Mouse (Mus musculus) stomach, embryonic 14.5 days (tissue): ENCODE data around the gene Sox5. TPM values are rescaled to one million over a fixed set of nuclear protein-coding genes. Genes with fewer than 3 reads are reported as not detected.

Experiments used
- ATAC-seq: fragments of 200-750 bp; cut with Nextera tagmentation; 2 replicates; pipeline ENCODE4 v1.8.0; 2017; ENCODE audit warnings: low read depth, moderate TSS enrichment; ENCODE audit not compliant: insufficient number of reproducible peaks, insufficient read depth, low FRiP score
- H3K27ac ChIP-seq: fragments of 300-500 bp; sonication (generic); 2 replicates; pipeline ENCODE4 v1.5.1; 2014; ENCODE audit warnings: mild to moderate bottlenecking, low read length, moderate library complexity, mixed read lengths
- H3K27me3 ChIP-seq: fragments of 300-500 bp; sonication (generic); 2 replicates; pipeline ENCODE4 v1.6.1; 2014; ENCODE audit warnings: low read length, control low read depth, mixed read lengths; ENCODE audit not compliant: control insufficient read depth, insufficient read depth
- H3K36me3 ChIP-seq: fragments of 300-500 bp; sonication (generic); 2 replicates; pipeline ENCODE4 v1.6.1; 2014; ENCODE audit warnings: mild to moderate bottlenecking, control low read depth, low read length, moderate library complexity, mixed read lengths; ENCODE audit not compliant: control insufficient read depth, insufficient read depth
- H3K4me1 ChIP-seq: fragments of 300-500 bp; sonication (generic); 2 replicates; pipeline ENCODE4 v1.6.1; 2014; ENCODE audit warnings: low read length, control low read depth, mixed read lengths; ENCODE audit not compliant: control insufficient read depth, insufficient read depth
- H3K4me2 ChIP-seq: fragments of 300-500 bp; sonication (generic); replicated peaks from 2 replicates; pipeline ENCODE4 v1.6.1; 2014; ENCODE audit warnings: low read depth, low read length, control low read depth
- H3K4me3 ChIP-seq: fragments of 300-500 bp; sonication (generic); 2 replicates; pipeline ENCODE4 v1.5.1; 2014; ENCODE audit warnings: low read depth, low read length, control low read depth
- H3K9ac ChIP-seq: fragments of 300-500 bp; sonication (generic); replicated peaks from 2 replicates; pipeline ENCODE4 v1.6.1; 2014; ENCODE audit warnings: low read depth, mild to moderate bottlenecking, control low read depth, low read length, moderate library complexity, mixed read lengths
- H3K9me3 ChIP-seq: fragments of 300-500 bp; sonication (generic); 2 replicates; pipeline ENCODE4 v1.6.1; 2016; ENCODE audit warnings: low read depth, low read length, control low read depth; ENCODE audit not compliant: control insufficient read depth
- WGBS: fragments of 180-500 bp; shearing (Covaris S2); extraction: QIAGEN DNeasy Blood & Tissue Kit; methylation state at CpG from one replicate; pipeline ENCODE4 v1.1.7; 2014; 5-methylcytosine and 5-hydroxymethylcytosine counted together
- polyA plus RNA-seq: library from polyadenylated mRNA; unstranded; fragments of >200 nt; fragmentation: Nextera tagmentation; extraction: Ambion mirVana; gene quantifications from 2 replicates; pipeline ENCODE4 v1.2.1, GENCODE M21; 2014

The Sox5 gene
- polyA plus RNA-seq, 1 experiment from 2014 or later: 30.3 TPM

DNA sequence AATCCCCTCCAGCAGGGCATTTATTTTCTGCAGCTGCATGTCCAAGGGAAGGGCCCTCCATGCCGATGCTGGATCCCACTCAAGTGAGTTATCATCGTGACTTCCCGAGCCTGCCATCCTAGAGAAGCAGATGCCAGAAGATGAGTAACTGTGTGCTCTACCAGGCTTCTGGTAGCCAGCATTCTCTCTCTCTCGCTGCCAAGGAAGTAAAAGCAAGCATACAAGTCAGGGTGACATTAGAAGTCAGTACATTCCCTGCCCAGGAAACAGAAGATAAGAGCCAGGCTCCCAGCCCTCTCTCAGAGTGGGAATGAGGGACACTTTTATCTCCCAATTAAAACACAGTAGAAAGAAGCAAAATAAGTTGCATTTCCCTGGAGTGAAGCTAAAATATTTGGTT is 86.1 kb downstream of the Sox5 start:
- Histone ChIP-seq H3K9me3 (no peaks in the 10 kb centered on the region), H3K4me3 (no peak overlapping the region), H3K27ac (no peak overlapping the region), H3K9ac (no peak overlapping the region), H3K4me2 (no peak overlapping the region), H3K4me1 (no peaks in the 10 kb centered on the region), H3K36me3 (no peaks in the 10 kb centered on the region), H3K27me3 (no peaks in the 10 kb centered on the region)
- no peak for ATAC-seq
- whole genome bisulfite sequencing: 68% methylated on average over 4 of the region's 4 CpGs

DNA sequence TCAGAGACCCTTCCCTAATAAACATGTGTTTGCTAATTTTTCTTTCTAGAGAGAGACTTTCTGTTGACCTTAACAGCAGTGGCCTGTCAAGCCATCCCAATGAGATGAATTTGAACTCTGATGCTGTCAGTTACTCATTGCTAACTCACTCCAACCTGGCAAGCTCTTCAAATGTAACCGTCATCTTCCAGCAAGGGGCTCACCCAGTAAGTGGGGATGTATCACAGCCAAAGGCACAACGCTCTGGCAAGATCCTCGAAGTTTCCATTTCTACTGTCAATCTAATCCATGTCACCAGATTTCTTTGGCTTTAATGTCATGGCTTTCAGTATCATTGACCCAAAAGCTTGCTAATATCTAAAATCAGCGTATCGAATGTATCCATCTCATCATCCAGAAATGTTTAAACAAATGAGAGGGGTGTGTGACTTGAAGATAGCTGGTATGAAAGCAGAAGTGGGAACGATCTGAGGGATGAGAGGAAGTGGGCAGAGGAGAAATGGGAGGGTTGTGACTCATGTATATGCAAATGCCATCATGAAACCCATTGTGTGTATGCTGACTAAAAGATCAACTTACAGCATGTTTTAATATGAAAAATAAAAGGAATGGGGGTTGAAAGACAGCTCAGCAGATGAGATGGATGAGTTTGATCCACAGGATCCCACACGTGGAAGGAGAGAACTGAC is 88.4 kb downstream of the Sox5 start:
- Histone ChIP-seq H3K27ac (no peak overlapping the region), H3K9me3 (no peaks in the 10 kb centered on the region), H3K4me2 (no peak overlapping the region), H3K4me3 (no peak overlapping the region), H3K27me3 (no peaks in the 10 kb centered on the region), H3K4me1 (no peaks in the 10 kb centered on the region), H3K9ac (no peak overlapping the region), H3K36me3 (no peaks in the 10 kb centered on the region)
- no peak for ATAC-seq
- WGBS: 85% methylated on average over 7 of the region's 7 CpGs

DNA sequence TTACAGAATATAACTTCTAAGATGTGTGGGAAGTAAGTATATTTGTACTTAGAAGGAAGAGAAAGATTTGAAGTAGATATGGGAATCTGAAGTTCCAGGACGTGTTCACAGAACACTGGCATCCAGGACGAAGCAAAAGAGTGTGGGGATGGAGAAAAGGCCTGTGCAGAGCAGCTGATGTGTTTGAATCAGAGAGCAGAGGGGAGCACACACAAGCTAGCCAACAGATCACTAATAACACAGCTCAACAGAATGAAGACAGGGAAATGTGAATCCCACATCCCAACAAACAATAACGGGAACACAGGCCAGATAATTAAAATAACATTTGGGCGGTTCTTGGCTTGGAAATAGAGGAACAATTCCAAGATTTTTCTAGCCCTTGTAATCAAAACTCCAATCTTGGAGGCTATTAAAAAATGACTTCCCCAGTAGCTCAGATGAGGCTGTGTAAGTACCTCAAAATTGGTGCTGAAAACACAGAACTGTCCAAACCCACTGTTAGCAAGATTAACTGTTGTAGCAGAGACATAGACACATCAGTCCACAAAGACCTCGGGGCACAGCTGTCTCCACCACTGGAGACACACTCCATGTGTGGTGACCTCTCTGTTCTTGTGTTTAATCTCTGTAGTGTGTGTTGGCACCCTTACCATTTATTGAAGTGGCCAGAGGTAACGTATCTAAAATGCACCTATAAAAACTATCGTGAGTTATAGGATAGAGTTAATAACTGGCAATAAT is 90.3 kb downstream of the Sox5 start:
- H3K4me1 ChIP-seq: peaks cover 3% of the 10 kb centered on the region
- H3K36me3 ChIP-seq: no peaks in the 10 kb centered on the region
- no peaks in the 10 kb centered on the region for H3K27me3 ChIP-seq
- no peak overlapping the region for H3K4me2 ChIP-seq
- ATAC-seq: no peak
- no peaks in the 10 kb centered on the region for H3K9me3 ChIP-seq
- 69% methylated on average over 7 of the region's 7 CpGs for WGBS
- no peak overlapping the region for H3K4me3 ChIP-seq
- no peak overlapping the region for H3K27ac ChIP-seq
- H3K9ac ChIP-seq: no peak overlapping the region

DNA sequence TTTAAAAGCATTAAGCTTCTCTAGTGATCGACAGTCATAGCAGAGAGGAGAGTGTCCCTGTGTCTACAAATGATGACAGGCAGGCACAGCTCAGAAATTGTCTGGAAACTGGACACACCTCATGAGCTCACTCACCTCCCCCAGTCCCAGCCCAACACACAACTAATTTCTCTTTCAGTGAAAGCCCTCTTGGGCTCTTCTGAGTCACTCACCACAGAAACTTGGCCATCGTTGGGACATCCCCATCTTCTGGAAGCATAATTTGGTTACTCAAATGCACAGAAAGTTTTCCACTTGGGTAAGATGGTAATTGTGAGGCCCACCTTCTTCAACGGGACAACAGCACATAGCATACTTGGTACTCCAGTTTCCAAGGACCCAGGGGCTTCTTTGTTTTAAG is 92.7 kb downstream of the Sox5 start:
- no peak for ATAC-seq
- WGBS: 87% methylated on average over 3 of the region's 3 CpGs

DNA sequence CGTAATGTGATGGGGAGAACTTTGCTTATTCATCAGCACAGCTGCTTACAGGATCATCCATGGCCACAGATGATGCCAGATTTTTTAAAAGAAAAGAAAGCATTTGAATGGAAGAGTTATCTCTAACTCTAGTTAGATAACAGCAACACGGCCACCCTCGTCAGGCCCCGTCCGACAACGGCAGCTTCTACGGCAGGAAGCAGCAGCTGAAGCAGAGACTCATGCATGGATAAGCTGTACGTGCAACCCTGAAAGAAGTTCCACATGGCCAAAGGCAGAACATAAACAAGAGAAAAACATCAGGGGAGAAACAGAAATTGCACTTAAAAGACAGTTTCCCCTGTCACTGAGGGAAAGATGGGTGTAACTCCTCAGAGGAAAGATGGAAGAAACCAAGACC is 94.1 kb downstream of the Sox5 start:
- 42% methylated on average over 8 of the region's 8 CpGs for WGBS
- Histone ChIP-seq H3K4me2 (no peak overlapping the region), H3K9me3 (no peaks in the 10 kb centered on the region)

More for the DNA sequence above, 92.7 kb downstream of the Sox5 start:
- Histone ChIP-seq H3K9me3 (no peaks in the 10 kb centered on the region), H3K4me1 (peaks cover 3% of the 10 kb centered on the region), H3K9ac (no peak overlapping the region), H3K4me3 (no peak overlapping the region), H3K27me3 (no peaks in the 10 kb centered on the region), H3K4me2 (no peak overlapping the region), H3K27ac (no peak overlapping the region), H3K36me3 (no peaks in the 10 kb centered on the region)

DNA sequence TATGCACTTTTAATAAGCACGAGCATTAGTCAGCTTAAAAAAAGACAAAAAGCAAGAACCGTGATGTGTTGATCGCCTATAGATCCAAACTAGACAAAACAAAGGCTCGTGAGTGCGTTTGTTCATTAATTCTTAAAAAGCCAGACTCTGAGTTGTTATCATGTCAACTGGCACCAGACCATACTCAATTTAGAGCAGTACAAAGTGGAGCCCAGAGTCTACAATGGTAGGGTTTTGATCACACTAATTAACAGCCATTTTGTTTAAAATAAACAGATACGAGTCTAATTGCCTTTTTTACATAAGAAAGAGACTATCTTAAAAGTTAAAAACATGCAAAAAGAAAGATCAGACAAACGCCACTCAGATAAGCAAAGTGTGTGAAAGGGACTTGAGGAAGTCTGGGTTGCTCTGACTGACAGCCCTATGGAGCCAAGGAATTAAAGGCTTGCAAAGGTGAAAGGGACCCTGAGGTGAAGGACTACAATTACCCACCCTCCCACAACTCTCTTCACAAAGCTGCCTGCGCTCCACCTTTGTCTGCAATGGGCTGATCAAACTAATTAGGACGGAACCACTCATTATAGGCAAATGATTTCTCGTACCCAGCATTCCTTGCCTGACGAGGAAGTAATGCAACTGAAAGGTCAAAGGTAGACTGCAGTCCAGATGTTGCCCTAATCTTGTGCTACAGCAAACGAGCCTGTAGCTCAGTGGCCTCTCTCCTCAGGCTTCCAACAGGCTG is 100.6 kb downstream of the Sox5 start:
- Histone ChIP-seq H3K27ac (no peak overlapping the region), H3K4me3 (no peak overlapping the region), H3K4me2 (no peak overlapping the region), H3K4me1 (no peaks in the 10 kb centered on the region), H3K9ac (no peak overlapping the region), H3K36me3 (no peaks in the 10 kb centered on the region), H3K9me3 (no peaks in the 10 kb centered on the region), H3K27me3 (no peaks in the 10 kb centered on the region)
- ATAC-seq: no peak
- WGBS: 68% methylated on average over 12 of the region's 12 CpGs

More for the DNA sequence above, 94.1 kb downstream of the Sox5 start:
- Histone ChIP-seq H3K36me3 (no peaks in the 10 kb centered on the region), H3K4me3 (no peak overlapping the region), H3K9ac (no peak overlapping the region), H3K4me1 (peaks cover 3% of the 10 kb centered on the region), H3K27me3 (no peaks in the 10 kb centered on the region), H3K27ac (no peak overlapping the region)
- no peak for ATAC-seq

DNA sequence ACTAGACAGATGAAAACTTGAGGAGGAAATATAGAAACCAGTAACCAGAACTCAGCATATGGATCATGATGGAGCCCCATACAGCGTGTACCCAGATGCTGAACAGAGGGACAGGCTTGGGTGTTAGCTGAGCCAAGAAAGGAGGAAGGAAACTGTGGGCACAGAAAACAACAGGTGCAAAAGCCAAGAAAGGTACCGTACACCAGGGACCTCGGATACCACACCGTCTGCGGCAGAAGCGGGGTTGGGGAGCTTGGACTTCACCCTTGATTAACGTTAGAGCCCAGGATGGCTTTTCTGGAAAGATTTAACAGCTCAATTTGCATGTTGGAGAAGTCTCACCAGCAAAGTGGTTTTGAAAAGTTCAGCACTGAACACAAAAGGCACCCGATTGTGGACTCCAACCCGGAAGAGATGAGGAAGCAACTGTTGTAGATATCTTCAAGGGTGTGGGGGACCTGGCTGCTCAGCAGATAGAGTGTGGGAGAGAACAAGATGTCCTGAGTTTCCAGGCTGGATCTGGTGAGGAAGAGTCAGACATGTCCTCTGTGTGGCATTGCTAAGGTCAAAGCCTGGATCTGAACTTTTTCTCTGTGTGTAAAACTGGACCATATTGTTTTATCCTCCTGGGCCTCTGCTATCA is 104.2 kb downstream of the Sox5 start:
- Histone ChIP-seq H3K4me3 (no peak overlapping the region), H3K27me3 (no peaks in the 10 kb centered on the region), H3K9me3 (no peaks in the 10 kb centered on the region), H3K9ac (no peak overlapping the region), H3K4me1 (no peaks in the 10 kb centered on the region), H3K27ac (no peak overlapping the region), H3K36me3 (no peaks in the 10 kb centered on the region), H3K4me2 (no peak overlapping the region)
- no peak for ATAC-seq
- 94% methylated on average over 9 of the region's 9 CpGs for WGBS

DNA sequence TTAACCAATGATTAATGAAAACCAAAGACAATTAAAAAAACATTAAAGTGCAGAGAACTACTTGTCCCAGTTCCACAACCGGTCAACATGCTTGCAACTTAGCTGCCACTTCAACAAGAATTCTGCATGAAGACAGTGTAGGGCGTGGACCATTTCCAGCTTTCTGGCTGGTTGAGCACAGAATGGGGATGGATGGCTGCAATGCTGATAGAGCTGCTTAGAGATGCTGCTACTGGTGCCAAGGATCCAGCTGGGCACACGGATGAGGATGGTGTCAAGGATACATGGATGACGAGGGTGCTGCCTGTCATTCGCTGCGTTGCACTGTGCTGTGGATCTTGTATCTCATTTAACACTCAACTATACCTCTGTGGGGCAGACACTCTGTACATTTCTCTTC is 106.7 kb downstream of the Sox5 start:
- Histone ChIP-seq H3K4me1 (no peaks in the 10 kb centered on the region), H3K27ac (no peak overlapping the region), H3K4me2 (no peak overlapping the region), H3K36me3 (no peaks in the 10 kb centered on the region), H3K9me3 (no peaks in the 10 kb centered on the region), H3K27me3 (no peaks in the 10 kb centered on the region), H3K4me3 (no peak overlapping the region), H3K9ac (no peak overlapping the region)
- no peak for ATAC-seq
- WGBS: 91% methylated on average over 6 of the region's 6 CpGs
